In the genomic region with DNA sequence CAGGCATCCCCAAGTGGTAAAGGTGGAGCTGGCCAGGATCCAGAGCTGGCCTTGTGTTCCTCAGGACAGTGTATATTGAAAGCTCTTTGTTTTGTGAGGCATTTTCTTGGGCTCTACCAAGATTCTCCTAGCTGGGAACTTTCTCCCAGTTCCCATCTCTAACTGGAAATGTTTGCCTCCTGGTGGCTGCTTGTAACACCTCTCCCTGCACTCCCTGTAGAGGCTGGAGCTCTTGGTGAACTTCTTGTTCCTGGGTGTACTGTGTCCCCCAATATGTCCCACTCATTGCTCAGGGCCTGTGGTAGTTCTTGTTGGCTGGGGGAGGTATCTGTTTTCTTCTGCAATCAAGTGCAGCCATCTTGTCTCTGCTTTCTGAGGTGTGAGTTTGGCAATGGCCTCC, we compare ENCODE assay signal across 20 mouse cellular contexts.
A peak's percentile ranks its signal among the peaks of the same experiment; 100 is the strongest.
DNase-seq lines count a peak whose midpoint lies in the region; ATAC-seq and TF ChIP-seq lines count a peak whose summit lies in the region.
"Had no signal": no experiment of that assay in that cellular context is flagged by ENCODE, and none has a peak within 500 bp of the region (broad histone marks: within the 10 kb centered on the region; RNA-seq: fewer than 3 reads in every experiment).

No protein-coding gene starts in this region.

- no peak overlapping the region for H3K9ac ChIP-seq in heart, embryonic 12.5 days
- no peak overlapping the region for H3K9ac ChIP-seq in neural tube, embryonic 13.5 days
- no peak overlapping the region for H3K9ac ChIP-seq in neural tube, embryonic 15.5 days (replicated peaks)
- H3K9ac ChIP-seq: hindbrain, embryonic 15.5 days; liver, embryonic 12.5 days; lung, embryonic 15.5 days had no signal

- H3K27me3 ChIP-seq in heart, embryonic 12.5 days (replicated peaks): no peaks in the 10 kb centered on the region
- H3K27me3 ChIP-seq in neural tube, embryonic 13.5 days: no peaks in the 10 kb centered on the region
- no peaks in the 10 kb centered on the region for H3K27me3 ChIP-seq in neural tube, embryonic 15.5 days (replicated peaks)
- H3K27me3 ChIP-seq: hindbrain, embryonic 15.5 days; liver, embryonic 12.5 days; lung, embryonic 15.5 days had no signal

- no peaks in the 10 kb centered on the region for H3K36me3 ChIP-seq in heart, embryonic 12.5 days
- H3K36me3 ChIP-seq in neural tube, embryonic 13.5 days: no peaks in the 10 kb centered on the region
- H3K36me3 ChIP-seq in neural tube, embryonic 15.5 days: no peaks in the 10 kb centered on the region
- H3K36me3 ChIP-seq: embryonic facial prominence, embryonic 10.5 days; heart, embryonic 10.5 days; hindbrain, embryonic 15.5 days; liver, embryonic 12.5 days; lung, embryonic 15.5 days had no signal

- peak; percentile 49 for TF ChIP-seq CTCF in layer of hippocampus, adult 2 months (conservative IDR thresholded peaks at IDR 0.05)

- ATAC-seq in heart, embryonic 12.5 days (ENCODE audit: insufficient number of reproducible peaks, low FRiP score): no peak
- no peak for ATAC-seq in neural tube, embryonic 13.5 days (ENCODE audit: low read depth)
- no peak for ATAC-seq in neural tube, embryonic 15.5 days (ENCODE audit: low FRiP score)
- ATAC-seq: liver, embryonic 12.5 days; midbrain, embryonic 16.5 days had no signal

- peaks cover 5% of the 10 kb centered on the region; the same call in 1 of the 2 replicates for H3K4me1 ChIP-seq in heart, embryonic 12.5 days (replicated peaks)
- H3K4me1 ChIP-seq in neural tube, embryonic 13.5 days (replicated peaks): peaks cover 26% of the 10 kb centered on the region
- peaks cover 6% of the 10 kb centered on the region; the same call in 1 of the 2 replicates for H3K4me1 ChIP-seq in neural tube, embryonic 15.5 days
- H3K4me1 ChIP-seq: liver, embryonic 12.5 days; lung, embryonic 15.5 days had no signal

- no peaks in the 10 kb centered on the region for H3K9me3 ChIP-seq in heart, embryonic 12.5 days (replicated peaks)
- H3K9me3 ChIP-seq in neural tube, embryonic 13.5 days: no peaks in the 10 kb centered on the region
- no peaks in the 10 kb centered on the region for H3K9me3 ChIP-seq in neural tube, embryonic 15.5 days (replicated peaks)
- H3K9me3 ChIP-seq: embryonic facial prominence, embryonic 10.5 days; heart, embryonic 10.5 days; hindbrain, embryonic 15.5 days; liver, embryonic 12.5 days; lung, embryonic 15.5 days had no signal

- H3K4me3 ChIP-seq in heart, embryonic 12.5 days: no peak overlapping the region
- no peak overlapping the region for H3K4me3 ChIP-seq in layer of hippocampus, adult 2 months
- no peak overlapping the region for H3K4me3 ChIP-seq in neural tube, embryonic 13.5 days
- no peak overlapping the region for H3K4me3 ChIP-seq in neural tube, embryonic 15.5 days (replicated peaks)
- H3K4me3 ChIP-seq: embryonic facial prominence, embryonic 10.5 days; heart, embryonic 10.5 days; hindbrain, embryonic 15.5 days; liver, embryonic 12.5 days; lung, embryonic 15.5 days had no signal

- DNase-seq in heart, adult 11 months: peak; percentile 66
- DNase-seq in layer of hippocampus, adult 2 months (ENCODE audit: low spot score in 2 of 2): no peak
- no peak for DNase-seq in layer of hippocampus, postnatal 36 days
- no peak for DNase-seq in adrenal gland, adult 8-10 months
- DNase-seq: cerebellum, adult 8-10 months; gastrocnemius, postnatal 14 days; kidney, adult 18-20 months; kidney, postnatal 25 days; retina, postnatal 1 day; right cerebral cortex, postnatal 4 days; thymus, postnatal 14 days had no signal

- no peak overlapping the region for H3K27ac ChIP-seq in heart, embryonic 12.5 days (ENCODE audit: poor library complexity, severe bottlenecking)
- H3K27ac ChIP-seq in layer of hippocampus, adult 2 months: no peak overlapping the region
- peak overlapping the region; percentile 54 for H3K27ac ChIP-seq in neural tube, embryonic 13.5 days (replicated peaks)
- no peak overlapping the region for H3K27ac ChIP-seq in neural tube, embryonic 15.5 days (replicated peaks)
- H3K27ac ChIP-seq: heart, embryonic 10.5 days; liver, embryonic 12.5 days; lung, embryonic 15.5 days had no signal

- H3K4me2 ChIP-seq in heart, embryonic 12.5 days: no peak overlapping the region
- no peak overlapping the region for H3K4me2 ChIP-seq in neural tube, embryonic 13.5 days
- no peak overlapping the region for H3K4me2 ChIP-seq in neural tube, embryonic 15.5 days
- H3K4me2 ChIP-seq: hindbrain, embryonic 15.5 days; liver, embryonic 12.5 days; lung, embryonic 15.5 days had no signal
